Mouse (Mus musculus): ENCODE results near the gene Gm973.

Gm973 gene

DNA sequence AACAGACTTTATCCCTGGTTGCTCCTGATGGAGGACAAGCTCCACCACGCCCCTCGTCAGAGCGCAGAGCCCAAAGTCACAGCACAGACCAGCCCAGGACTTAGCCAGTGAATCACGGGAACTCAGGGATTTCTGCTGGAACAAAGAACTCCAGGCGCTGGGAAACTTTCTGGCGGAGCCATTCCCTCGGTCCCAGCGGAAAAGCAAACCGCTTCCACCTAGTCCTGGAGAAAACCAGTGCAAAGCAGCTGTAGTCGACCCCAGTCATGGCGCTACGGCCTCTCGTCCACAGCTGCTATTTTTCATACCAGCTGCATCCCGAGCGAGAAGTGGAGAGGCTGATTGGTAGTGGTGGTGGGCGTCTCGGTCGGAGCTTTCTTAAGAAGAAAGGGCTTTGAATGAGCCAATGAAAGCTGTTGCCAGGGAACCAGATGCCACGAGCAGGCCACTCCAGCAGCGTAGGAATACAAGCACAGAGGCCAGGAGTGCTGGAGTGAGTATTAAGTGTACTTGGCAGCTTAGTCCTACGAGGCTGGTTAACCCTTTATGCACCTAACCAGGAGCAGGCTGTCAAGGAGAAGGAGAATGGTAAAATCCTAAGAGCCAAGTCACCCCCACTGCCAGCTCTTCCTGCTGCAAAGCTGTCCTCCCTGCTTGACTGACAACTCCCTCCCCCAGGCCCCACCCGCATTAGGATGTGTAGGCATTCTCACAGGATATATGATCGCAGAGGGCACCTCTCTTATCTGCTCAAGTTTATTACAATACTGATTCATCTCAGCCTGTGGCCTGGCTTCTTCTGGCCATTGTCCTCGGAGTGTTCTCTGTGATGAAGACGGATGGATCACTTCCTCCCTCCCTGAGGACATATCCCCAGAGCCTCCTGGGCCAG is at the start of gene Gm973:
TSS of gene Gm973 (plus strand) at position 239 of the 892 bp plus-strand sequence.
- peak; percentile 16 for DNase-seq (ENCODE audit: low read depth, low spot score)

DNA sequence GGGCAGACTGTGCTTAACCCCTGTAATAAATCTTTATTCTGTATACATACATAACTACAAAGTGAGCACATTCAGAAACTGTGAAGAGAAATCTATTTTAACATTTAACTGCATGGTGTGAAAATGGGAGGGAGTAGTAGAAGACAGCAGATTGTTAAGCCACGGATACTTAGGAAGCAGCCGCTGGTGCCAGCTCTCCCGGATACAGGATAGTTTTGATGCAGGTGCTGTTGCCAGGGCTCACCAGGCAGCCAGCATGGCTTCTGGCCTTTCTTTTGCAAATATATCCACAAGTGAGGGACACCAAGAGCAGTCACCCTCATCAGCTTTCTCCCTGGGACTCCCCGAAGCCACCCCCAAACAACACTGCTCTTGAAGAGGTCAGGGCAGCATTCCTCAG is 46.9 kb upstream of the Gm973 start:
- DNase-seq (ENCODE audit: low read depth, low spot score): no peak

- no peak for DNase-seq (ENCODE audit: low read depth, low spot score)
Measured at GRCm38 (mm10) chr1:59470766-59471165, 45.3 kb upstream of the Gm973 start.

GRCm38 (mm10) chr1:59472368-59473180 is 43.5 kb upstream of the Gm973 start:
- DNase-seq (ENCODE audit: low read depth, low spot score): no peak

- no peak for DNase-seq (ENCODE audit: low read depth, low spot score)
Measured at GRCm38 (mm10) chr1:59473181-59473555, 42.9 kb upstream of the Gm973 start.

- DNase-seq (ENCODE audit: low read depth, low spot score): no peak
Measured at GRCm38 (mm10) chr1:59475618-59476017, 40.4 kb upstream of the Gm973 start.

DNA sequence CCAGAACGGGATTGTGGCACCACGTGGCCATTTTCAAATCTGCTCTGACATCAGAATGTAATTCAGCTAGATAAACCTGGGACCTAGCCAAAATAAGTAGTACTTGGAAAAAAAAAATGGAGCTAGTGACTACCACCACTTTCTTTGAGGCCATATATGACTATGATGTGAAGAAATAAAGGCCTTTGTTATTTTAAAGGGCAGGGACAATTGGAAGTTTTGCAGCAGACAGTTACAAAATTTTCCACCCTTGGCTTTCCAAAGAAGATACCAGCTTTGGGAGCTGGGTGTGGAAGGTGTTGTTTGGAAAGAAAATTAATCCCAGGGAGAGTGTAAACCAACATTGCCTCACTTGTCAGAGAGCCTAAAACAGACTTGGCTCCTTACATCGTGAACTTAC is 37.2 kb upstream of the Gm973 start:
- no peak for DNase-seq (ENCODE audit: low read depth, low spot score)

GRCm38 (mm10) chr1:59480821-59481455 is 35.1 kb upstream of the Gm973 start:
- DNase-seq (ENCODE audit: low read depth, low spot score): no peak

DNA sequence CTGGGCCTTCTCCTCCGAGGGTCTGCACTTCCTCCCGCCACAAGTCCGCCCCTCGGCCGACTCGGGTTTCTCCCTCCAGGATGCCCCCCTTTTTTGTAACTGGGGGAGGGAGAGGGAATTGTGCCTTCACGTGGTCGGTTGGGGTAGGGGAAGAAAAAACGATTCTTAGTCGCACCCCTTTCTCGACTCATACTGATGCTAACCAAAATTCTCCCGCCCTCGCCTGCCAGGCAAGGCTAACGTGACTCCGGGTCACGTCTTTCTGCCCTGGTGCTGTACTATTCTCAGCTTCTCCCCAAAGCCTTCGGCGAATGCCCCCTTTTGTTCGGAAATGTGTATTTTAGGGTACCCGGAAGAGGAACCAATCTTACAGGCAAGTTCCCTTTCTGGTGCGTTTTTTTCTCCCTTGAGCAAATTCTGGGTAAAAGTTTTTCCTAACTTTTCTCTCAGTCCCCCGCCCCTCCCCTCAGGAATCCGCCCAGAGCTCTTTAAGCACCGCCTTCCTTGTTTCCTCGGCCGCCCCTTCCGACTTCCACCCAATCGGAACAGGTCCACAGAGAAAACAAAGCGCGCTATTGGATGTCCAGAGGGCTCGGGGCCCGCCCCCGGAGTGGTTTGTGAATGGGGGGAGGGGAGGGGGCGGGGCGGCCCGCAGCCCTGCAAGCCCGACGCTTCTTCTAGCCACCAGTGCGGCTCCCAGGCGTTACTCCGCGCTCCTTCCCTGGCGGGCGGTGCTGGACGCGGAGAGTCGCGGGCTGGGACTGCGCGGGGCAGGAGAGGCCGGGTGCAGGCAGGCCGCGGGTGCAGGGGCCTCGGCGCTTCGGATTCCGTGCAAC is 34.4 kb upstream of the Gm973 start:
- peak; percentile 88 for DNase-seq (ENCODE audit: low read depth, low spot score)

DNA sequence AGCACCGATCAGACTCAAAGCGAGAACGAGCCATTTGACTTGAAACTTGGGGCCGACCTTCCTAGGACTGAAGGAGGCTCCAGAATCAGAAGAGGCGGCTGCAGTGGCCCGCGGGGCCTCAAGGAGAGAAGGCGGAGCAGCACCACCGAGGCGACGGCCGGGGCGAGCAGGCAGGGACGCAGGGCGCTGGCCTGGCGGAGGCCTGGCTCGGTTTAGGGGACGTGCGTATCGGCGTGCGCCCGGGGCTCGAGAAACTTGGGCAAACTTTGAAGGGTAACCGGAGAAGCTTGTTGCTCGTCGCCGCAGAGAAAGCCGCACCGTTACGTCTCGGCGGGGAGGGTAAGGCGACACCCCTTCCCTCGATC is 33.8 kb upstream of the Gm973 start, which contains the start of gene Fzd7:
TSS of gene Fzd7 (plus strand) at position 94 of the 365 bp plus-strand sequence.
- no peak for DNase-seq (ENCODE audit: low read depth, low spot score)

DNA sequence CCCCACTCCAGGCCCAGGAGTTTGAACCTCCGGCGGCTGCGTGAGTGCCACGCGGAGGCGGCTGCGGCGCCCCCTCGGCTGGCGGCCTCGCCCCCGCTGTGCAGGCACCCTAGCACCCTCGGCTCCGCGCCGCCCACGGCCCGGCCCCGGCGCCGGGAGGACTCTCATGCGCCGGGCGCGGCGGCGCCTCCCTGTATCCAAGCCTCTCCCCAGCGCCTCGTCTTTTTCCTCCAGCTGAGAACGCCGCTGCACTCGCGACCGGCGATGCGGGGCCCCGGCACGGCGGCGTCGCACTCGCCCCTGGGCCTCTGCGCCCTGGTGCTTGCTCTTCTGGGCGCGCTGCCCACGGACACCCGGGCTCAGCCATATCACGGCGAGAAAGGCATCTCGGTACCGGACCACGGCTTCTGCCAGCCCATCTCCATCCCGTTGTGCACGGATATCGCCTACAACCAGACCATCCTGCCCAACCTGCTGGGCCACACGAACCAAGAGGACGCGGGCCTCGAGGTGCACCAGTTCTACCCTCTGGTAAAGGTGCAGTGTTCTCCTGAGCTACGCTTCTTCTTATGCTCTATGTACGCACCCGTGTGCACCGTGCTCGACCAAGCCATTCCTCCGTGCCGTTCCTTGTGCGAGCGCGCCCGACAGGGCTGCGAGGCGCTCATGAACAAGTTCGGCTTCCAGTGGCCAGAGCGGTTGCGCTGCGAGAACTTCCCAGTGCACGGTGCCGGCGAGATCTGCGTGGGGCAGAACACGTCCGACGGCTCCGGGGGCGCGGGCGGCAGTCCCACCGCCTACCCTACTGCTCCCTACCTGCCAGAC is 33.2 kb upstream of the Gm973 start:
- no peak for DNase-seq (ENCODE audit: low read depth, low spot score)

GRCm38 (mm10) chr1:59483521-59484245 is 32.4 kb upstream of the Gm973 start:
- DNase-seq (ENCODE audit: low read depth, low spot score): no peak

DNA sequence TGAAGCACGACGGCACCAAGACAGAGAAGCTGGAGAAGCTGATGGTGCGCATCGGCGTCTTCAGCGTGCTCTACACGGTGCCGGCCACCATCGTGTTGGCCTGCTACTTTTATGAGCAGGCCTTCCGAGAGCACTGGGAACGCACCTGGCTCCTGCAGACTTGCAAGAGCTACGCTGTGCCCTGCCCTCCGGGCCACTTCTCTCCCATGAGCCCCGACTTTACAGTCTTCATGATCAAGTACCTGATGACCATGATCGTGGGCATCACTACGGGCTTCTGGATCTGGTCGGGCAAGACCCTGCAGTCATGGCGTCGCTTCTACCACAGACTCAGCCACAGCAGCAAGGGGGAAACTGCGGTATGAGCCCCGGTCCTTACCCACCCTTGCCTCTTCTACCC is 31.8 kb upstream of the Gm973 start:
- DNase-seq (ENCODE audit: low read depth, low spot score): no peak

DNA sequence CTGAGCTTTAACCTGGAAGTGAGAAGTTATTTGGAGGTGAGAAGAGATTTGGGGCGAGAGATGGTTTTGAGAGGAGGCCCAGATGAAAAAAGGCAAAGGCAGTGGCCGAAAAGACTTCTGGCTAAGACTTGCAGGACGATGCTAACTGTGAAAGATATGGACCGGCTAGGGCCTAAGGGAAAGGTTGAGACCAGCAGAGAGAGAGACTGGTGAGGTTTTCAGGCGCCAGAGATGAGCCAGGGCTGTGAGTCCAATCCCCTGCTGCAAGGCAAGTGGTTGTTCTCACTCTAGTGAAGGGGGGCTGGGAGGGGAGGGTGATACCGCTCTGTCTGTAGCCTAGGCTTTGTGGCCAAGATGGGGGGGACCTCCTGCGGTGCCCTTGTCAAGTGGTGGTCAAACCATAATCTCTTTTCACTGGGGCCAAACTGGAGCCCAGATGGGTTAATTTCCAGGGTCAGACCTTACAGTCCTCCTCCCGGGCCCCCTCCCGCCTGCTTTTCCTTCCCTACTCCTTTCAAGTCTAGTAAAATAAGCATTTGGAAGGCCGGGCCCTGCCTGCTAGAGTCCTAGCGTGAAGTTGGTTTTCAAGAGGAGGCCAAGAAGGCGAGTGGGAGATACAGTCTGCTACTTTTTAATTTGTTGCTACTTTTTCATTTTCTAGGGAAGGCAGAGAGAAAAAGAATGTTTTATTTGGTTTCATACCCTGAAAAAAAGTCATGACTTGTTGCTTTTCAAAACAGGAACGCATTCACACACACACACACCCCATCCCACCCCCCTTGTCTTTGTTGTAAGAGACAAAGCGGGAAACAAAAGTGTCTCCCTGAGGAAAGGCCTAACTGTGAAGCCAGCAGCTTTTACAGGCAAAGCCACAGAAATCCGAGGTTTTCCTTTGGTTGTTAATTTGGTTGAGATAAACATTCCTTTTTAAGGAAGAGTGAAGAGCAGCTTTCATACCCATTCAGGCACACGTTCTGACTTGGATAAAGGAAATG is 31.0 kb upstream of the Gm973 start:
- DNase-seq (ENCODE audit: low read depth, low spot score): no peak

GRCm38 (mm10) chr1:59485803-59486202 is 30.3 kb upstream of the Gm973 start:
- no peak for DNase-seq (ENCODE audit: low read depth, low spot score)

DNA sequence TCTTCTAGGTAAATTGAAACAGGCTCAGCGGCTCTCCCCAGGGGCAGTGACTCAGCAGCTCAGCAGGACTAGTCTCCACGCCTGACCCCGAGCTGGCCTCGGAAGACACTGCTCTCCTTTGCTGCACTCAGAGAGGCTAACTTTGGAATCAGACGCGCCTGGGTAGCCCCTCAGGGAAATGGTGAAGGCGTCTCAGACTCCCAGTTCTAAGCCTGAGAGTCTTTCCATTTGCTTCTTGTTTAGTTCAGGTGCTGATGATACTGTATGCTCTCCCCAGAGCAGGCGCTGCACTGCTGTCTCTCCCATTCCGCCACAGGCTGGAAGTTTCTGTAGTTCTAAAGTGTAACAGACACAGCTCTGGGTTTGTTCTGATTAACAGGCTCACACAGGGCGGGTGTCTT is 28.4 kb upstream of the Gm973 start:
- DNase-seq (ENCODE audit: low read depth, low spot score): no peak

DNA sequence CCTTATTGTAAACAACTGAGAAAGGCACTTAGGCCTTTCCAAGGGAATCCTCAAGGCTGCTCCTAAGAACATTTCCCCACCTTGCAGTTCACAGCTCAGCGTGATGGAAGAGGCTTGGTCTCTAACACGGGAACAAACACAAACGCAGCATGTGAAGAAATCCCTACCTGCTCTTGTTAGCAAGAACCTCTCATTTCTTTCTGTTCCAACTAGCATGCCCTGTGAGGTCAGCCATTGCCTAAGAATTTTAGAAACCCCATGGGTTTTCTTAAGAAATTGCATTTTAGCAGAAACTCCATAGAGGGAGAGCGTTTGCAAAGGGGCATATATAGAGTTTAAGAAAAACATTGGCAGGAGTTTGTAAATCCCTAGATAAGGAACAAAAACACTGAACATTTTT is 27.6 kb upstream of the Gm973 start:
- DNase-seq (ENCODE audit: low read depth, low spot score): no peak

DNA sequence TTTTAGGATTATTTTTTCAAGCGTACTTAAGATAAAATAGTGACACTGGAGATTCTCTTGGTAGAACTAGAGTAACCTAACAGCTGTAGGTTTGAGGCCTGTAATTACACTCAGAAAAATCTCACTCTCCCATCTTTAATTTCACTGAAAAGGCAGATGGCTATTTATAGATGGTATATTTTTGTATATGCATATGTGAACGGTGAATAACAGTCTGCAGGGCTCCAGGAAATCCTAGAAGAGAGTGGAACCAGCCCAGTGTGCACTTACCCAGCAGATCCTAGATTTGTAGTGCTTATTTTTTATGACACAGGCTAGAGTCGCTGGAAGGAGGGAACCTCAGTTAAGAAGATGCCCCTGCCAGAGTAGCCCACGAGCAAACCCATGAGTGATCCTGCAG is 27.1 kb upstream of the Gm973 start:
- no peak for DNase-seq (ENCODE audit: low read depth, low spot score)

DNA sequence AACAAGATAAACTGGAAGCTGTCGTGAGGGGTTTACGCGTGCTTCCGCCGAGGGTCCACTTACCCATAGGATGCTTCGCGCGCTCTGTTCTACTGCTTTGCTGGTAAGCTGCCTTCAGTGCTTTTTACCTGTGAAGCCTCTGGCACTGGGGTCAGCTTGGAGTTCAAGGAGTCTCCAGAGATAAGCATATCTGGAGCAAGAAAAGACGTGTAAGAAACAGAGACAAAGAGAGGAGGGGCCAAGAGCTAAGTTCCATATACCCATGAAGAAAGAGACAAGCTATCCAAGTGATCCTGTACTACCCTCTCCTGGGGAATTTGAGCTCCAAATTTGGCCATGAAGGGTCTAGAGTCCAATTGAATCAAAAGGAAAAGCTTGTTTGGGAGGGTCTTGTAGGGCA is 24.5 kb upstream of the Gm973 start:
- DNase-seq (ENCODE audit: low read depth, low spot score): no peak

Measured in retina, postnatal 7 days (tissue).